Mouse (Mus musculus): ENCODE results near the gene Lrrc51. TPM values are rescaled to one million over a fixed set of nuclear protein-coding genes. Genes with fewer than 3 reads are reported as not detected.
"Not testable (repeated sequence)": the region's sequence is repeated elsewhere in the genome, so short reads cannot be mapped to it uniquely, and the experiment has no call there.

The Lrrc51 gene
- polyA plus RNA-seq, 1 experiment from 2014 or later: 6.8 TPM

GRCm38 (mm10) chr7:101955276-101955675 is 21.6 kb upstream of the Lrrc51 start:
- H3K4me2 ChIP-seq (ENCODE audit: low read length): no peak overlapping the region
- H3K27ac ChIP-seq (ENCODE audit: low read depth): no peak overlapping the region
- H3K4me3 ChIP-seq (ENCODE audit: low read depth, low read length): no peak overlapping the region
- 85% methylated on average over 2 of the region's 2 CpGs for WGBS
- no peaks in the 10 kb centered on the region for H3K9me3 ChIP-seq (ENCODE audit: control insufficient read depth, low read length)
- no peaks in the 10 kb centered on the region for H3K4me1 ChIP-seq (replicated peaks; ENCODE audit: control insufficient read depth, insufficient read depth, low read length)
- ATAC-seq (replicated peaks; ENCODE audit: low FRiP score, low TSS enrichment, low read depth): no peak
- no peaks in the 10 kb centered on the region for H3K36me3 ChIP-seq (ENCODE audit: control insufficient read depth, insufficient read depth, low read length)
- no peak overlapping the region for H3K9ac ChIP-seq (ENCODE audit: low read length)
- no peaks in the 10 kb centered on the region for H3K27me3 ChIP-seq (replicated peaks; ENCODE audit: control insufficient read depth, insufficient read depth, low read length)
- no peak for DNase-seq (ENCODE audit: low spot score)

DNA sequence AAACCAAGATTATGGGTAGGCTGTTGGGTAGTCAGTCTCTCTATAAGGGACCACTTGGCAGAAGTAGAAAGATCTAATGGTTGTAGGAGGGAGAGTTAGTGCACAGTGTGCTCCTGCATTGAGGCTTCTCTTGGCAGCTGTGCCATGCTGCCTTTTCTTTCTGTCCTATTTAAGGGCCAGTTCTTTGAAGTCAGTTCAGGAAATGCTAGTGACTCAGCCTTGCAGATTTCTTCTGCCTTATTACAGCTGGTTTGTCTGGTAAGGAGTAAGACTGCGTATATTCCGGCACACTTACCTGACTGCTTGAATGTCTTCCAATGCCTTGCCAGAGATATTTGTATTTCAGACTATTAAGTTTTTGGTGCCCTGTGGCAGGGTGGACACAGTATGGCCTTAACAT is 20.5 kb upstream of the Lrrc51 start:
- no peaks in the 10 kb centered on the region for H3K9me3 ChIP-seq (ENCODE audit: control insufficient read depth, low read length)
- ATAC-seq (replicated peaks; ENCODE audit: low FRiP score, low TSS enrichment, low read depth) (no peak), DNase-seq (ENCODE audit: low spot score) (peak; percentile 39)
- no peak overlapping the region for H3K27ac ChIP-seq (ENCODE audit: low read depth)
- no peak overlapping the region for H3K4me3 ChIP-seq (ENCODE audit: low read depth, low read length)
- H3K4me1 ChIP-seq (replicated peaks; ENCODE audit: control insufficient read depth, insufficient read depth, low read length): no peaks in the 10 kb centered on the region
- no peak overlapping the region for H3K4me2 ChIP-seq (ENCODE audit: low read length)
- H3K27me3 ChIP-seq (replicated peaks; ENCODE audit: control insufficient read depth, insufficient read depth, low read length): no peaks in the 10 kb centered on the region
- no peaks in the 10 kb centered on the region for H3K36me3 ChIP-seq (ENCODE audit: control insufficient read depth, insufficient read depth, low read length)
- H3K9ac ChIP-seq (ENCODE audit: low read length): no peak overlapping the region
- 95% methylated on average over 2 of the region's 2 CpGs for WGBS

GRCm38 (mm10) chr7:101952098-101952497 is 18.4 kb upstream of the Lrrc51 start:
- DNase-seq (ENCODE audit: low spot score): peak; percentile 45
- Histone ChIP-seq H3K9me3 (ENCODE audit: control insufficient read depth, low read length) (no peaks in the 10 kb centered on the region), H3K9ac (ENCODE audit: low read length) (no peak overlapping the region), H3K27ac (ENCODE audit: low read depth) (peak overlapping the region; percentile 71; the same call in 1 of the 2 replicates), H3K36me3 (ENCODE audit: control insufficient read depth, insufficient read depth, low read length) (no peaks in the 10 kb centered on the region), H3K4me2 (ENCODE audit: low read length) (no peak overlapping the region), H3K27me3 (replicated peaks; ENCODE audit: control insufficient read depth, insufficient read depth, low read length) (no peaks in the 10 kb centered on the region), H3K4me3 (ENCODE audit: low read depth, low read length) (no peak overlapping the region), H3K4me1 (replicated peaks; ENCODE audit: control insufficient read depth, insufficient read depth, low read length) (no peaks in the 10 kb centered on the region)
- 45% methylated on average over 2 of the region's 2 CpGs for WGBS
- no peak for ATAC-seq (replicated peaks; ENCODE audit: low FRiP score, low TSS enrichment, low read depth)

DNA sequence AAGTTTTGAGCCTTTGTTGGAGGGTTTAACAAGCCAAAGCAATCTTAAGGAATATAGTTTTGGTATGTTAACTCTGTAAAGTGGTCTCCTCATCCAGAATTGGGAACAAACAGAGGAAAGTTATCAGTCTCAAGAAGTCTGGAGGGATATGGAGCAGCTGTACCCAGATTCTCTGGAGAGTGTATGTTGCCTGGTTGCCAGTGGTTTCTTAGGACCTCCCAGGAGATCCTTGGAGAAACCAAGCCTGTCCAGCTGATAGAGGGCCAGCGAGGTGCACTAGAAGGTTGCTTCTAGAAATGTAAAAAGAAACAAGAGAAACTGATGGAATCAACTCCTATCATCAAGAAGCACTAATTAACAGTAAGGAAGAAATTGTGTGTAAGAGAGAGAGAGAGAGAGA is 18.0 kb upstream of the Lrrc51 start:
- H3K9me3 ChIP-seq (ENCODE audit: control insufficient read depth, low read length): no peaks in the 10 kb centered on the region
- no peak overlapping the region for H3K4me3 ChIP-seq (ENCODE audit: low read depth, low read length)
- H3K9ac ChIP-seq (ENCODE audit: low read length): no peak overlapping the region
- H3K4me2 ChIP-seq (ENCODE audit: low read length): no peak overlapping the region
- 72% methylated on average over 1 of the region's 1 CpGs for WGBS
- DNase-seq (ENCODE audit: low spot score) (peak; percentile 37), ATAC-seq (replicated peaks; ENCODE audit: low FRiP score, low TSS enrichment, low read depth) (no peak)
- H3K4me1 ChIP-seq (replicated peaks; ENCODE audit: control insufficient read depth, insufficient read depth, low read length): no peaks in the 10 kb centered on the region
- no peaks in the 10 kb centered on the region for H3K36me3 ChIP-seq (ENCODE audit: control insufficient read depth, insufficient read depth, low read length)
- H3K27me3 ChIP-seq (replicated peaks; ENCODE audit: control insufficient read depth, insufficient read depth, low read length): no peaks in the 10 kb centered on the region
- H3K27ac ChIP-seq (ENCODE audit: low read depth): peak overlapping the region; percentile 71; the same call in 1 of the 2 replicates

DNA sequence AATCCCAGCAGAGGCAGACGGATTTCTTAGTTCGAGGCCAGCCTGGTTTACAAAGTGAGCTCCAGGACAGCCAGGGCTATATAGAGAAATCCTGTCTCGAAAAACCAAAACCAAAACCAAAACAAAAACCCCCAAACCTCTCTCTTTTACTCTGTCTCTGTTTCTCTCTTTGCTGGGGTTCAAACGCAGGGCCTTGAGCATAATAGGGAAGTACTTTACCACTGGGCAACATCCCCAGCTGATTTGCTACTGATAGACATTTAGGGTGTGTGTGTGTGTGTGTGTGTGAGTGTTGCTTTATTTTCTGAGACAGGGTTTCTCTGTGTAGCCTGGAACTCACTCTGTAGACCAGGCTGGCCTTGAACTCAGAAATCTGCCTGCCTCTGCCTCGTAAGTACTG is 15.3 kb upstream of the Lrrc51 start:
- WGBS: 87% methylated on average over 5 of the region's 5 CpGs
- not testable (repeated sequence) for H3K4me3 ChIP-seq (ENCODE audit: low read depth, low read length); H3K4me1 ChIP-seq (replicated peaks; ENCODE audit: control insufficient read depth, insufficient read depth, low read length); H3K4me2 ChIP-seq (ENCODE audit: low read length); H3K27me3 ChIP-seq (replicated peaks; ENCODE audit: control insufficient read depth, insufficient read depth, low read length); H3K9ac ChIP-seq (ENCODE audit: low read length); ATAC-seq (replicated peaks; ENCODE audit: low FRiP score, low TSS enrichment, low read depth); H3K36me3 ChIP-seq (ENCODE audit: control insufficient read depth, insufficient read depth, low read length); H3K27ac ChIP-seq (ENCODE audit: low read depth); H3K9me3 ChIP-seq (ENCODE audit: control insufficient read depth, low read length)
- peak; percentile 34 for DNase-seq (ENCODE audit: low spot score)

DNA sequence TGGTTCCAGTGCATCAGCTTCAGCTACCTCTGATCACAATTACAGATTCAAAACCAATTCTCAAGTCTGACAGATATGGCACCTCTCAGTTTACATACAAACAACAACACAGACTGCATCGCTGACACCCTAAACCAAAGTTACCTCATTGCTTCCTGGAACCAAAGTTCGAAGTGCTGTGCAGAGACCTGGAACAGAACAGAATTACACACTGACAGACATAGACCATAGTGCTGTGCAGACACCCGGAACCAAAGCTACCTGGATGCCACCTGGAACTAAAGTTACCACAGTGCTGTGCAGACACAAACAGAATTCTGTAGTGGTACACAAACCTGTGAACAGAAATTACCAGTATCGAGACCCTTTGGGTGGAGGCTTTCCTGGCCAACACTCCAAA is 6.1 kb upstream of the Lrrc51 start:
- 0 out of 2 replicates have a peak, but pooled peaks cover 4% of the 10 kb centered on the region for H3K36me3 ChIP-seq (ENCODE audit: control insufficient read depth, insufficient read depth, low read length)
- H3K4me1 ChIP-seq (replicated peaks; ENCODE audit: control insufficient read depth, insufficient read depth, low read length): 0 out of 2 replicates have a peak, but pooled peaks cover 5% of the 10 kb centered on the region
- no peaks in the 10 kb centered on the region for H3K27me3 ChIP-seq (replicated peaks; ENCODE audit: control insufficient read depth, insufficient read depth, low read length)
- no peak overlapping the region for H3K4me3 ChIP-seq (ENCODE audit: low read depth, low read length)
- H3K9me3 ChIP-seq (ENCODE audit: control insufficient read depth, low read length): no peaks in the 10 kb centered on the region
- no peak overlapping the region for H3K9ac ChIP-seq (ENCODE audit: low read length)
- WGBS: 93% methylated on average over 4 of the region's 4 CpGs
- H3K4me2 ChIP-seq (ENCODE audit: low read length): no peak overlapping the region
- no peak for DNase-seq (ENCODE audit: low spot score)
- no peak for ATAC-seq (replicated peaks; ENCODE audit: low FRiP score, low TSS enrichment, low read depth)
- H3K27ac ChIP-seq (ENCODE audit: low read depth): no peak overlapping the region

- ATAC-seq (replicated peaks; ENCODE audit: low FRiP score, low TSS enrichment, low read depth) (no peak), DNase-seq (ENCODE audit: low spot score) (no peak)
- H3K4me1 ChIP-seq (replicated peaks; ENCODE audit: control insufficient read depth, insufficient read depth, low read length): 0 out of 2 replicates have a peak, but pooled peaks cover 5% of the 10 kb centered on the region
- H3K27ac ChIP-seq (ENCODE audit: low read depth): no peak overlapping the region
- WGBS: 88% methylated on average over 2 of the region's 2 CpGs
- H3K27me3 ChIP-seq (replicated peaks; ENCODE audit: control insufficient read depth, insufficient read depth, low read length): no peaks in the 10 kb centered on the region
- H3K36me3 ChIP-seq (ENCODE audit: control insufficient read depth, insufficient read depth, low read length): 0 out of 2 replicates have a peak, but pooled peaks cover 4% of the 10 kb centered on the region
- no peak overlapping the region for H3K4me3 ChIP-seq (ENCODE audit: low read depth, low read length)
- H3K9ac ChIP-seq (ENCODE audit: low read length): no peak overlapping the region
- H3K9me3 ChIP-seq (ENCODE audit: control insufficient read depth, low read length): no peaks in the 10 kb centered on the region
- no peak overlapping the region for H3K4me2 ChIP-seq (ENCODE audit: low read length)
Observed at GRCm38 (mm10) chr7:101938348-101938747, 4.7 kb upstream of the Lrrc51 start.

DNA sequence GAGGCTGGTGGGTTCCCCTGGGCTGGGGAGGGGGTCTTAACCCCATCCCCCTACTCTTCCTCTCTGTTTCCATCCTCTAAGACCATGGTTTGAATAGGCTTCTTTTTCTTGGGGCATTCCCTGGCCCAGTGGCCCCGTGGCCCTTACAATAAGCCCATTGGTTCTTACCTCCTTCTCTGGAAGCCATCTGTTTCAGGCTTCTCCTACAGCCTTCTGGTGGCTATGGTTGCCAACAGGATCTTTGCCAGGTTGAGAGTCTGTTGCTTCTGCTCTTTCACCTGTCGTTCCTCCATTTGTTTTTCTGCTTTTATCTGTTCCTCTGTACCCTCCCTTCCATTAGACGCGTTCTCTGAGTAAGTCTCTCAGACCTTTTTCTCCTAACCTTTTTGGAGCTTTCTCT is 3.9 kb upstream of the Lrrc51 start:
- H3K27me3 ChIP-seq (replicated peaks; ENCODE audit: control insufficient read depth, insufficient read depth, low read length): no peaks in the 10 kb centered on the region
- ATAC-seq (replicated peaks; ENCODE audit: low FRiP score, low TSS enrichment, low read depth): no peak

GRCm38 (mm10) chr7:101936996-101937395 is 3.3 kb upstream of the Lrrc51 start:
- no peak overlapping the region for H3K4me3 ChIP-seq (ENCODE audit: low read depth, low read length)
- peaks cover 7% of the 10 kb centered on the region; the same call in 1 of the 2 replicates for H3K4me1 ChIP-seq (replicated peaks; ENCODE audit: control insufficient read depth, insufficient read depth, low read length)
- ATAC-seq (replicated peaks; ENCODE audit: low FRiP score, low TSS enrichment, low read depth): no peak
- H3K27ac ChIP-seq (ENCODE audit: low read depth): no peak overlapping the region
- 99% methylated on average over 4 of the region's 4 CpGs for WGBS
- no peak for DNase-seq (ENCODE audit: low spot score)
- H3K36me3 ChIP-seq (ENCODE audit: control insufficient read depth, insufficient read depth, low read length): 0 out of 2 replicates have a peak, but pooled peaks cover 4% of the 10 kb centered on the region
- H3K9me3 ChIP-seq (ENCODE audit: control insufficient read depth, low read length): no peaks in the 10 kb centered on the region
- no peak overlapping the region for H3K4me2 ChIP-seq (ENCODE audit: low read length)
- H3K27me3 ChIP-seq (replicated peaks; ENCODE audit: control insufficient read depth, insufficient read depth, low read length): no peaks in the 10 kb centered on the region
- no peak overlapping the region for H3K9ac ChIP-seq (ENCODE audit: low read length)

More for the DNA sequence above, 3.9 kb upstream of the Lrrc51 start:
- no peak overlapping the region for H3K9ac ChIP-seq (ENCODE audit: low read length)
- WGBS: 92% methylated on average over 4 of the region's 4 CpGs
- peaks cover 7% of the 10 kb centered on the region; the same call in 1 of the 2 replicates for H3K4me1 ChIP-seq (replicated peaks; ENCODE audit: control insufficient read depth, insufficient read depth, low read length)
- no peak overlapping the region for H3K27ac ChIP-seq (ENCODE audit: low read depth)
- 0 out of 2 replicates have a peak, but pooled peaks cover 4% of the 10 kb centered on the region for H3K36me3 ChIP-seq (ENCODE audit: control insufficient read depth, insufficient read depth, low read length)
- DNase-seq (ENCODE audit: low spot score): no peak
- H3K9me3 ChIP-seq (ENCODE audit: control insufficient read depth, low read length): no peaks in the 10 kb centered on the region
- H3K4me2 ChIP-seq (ENCODE audit: low read length): no peak overlapping the region
- no peak overlapping the region for H3K4me3 ChIP-seq (ENCODE audit: low read depth, low read length)
